Mouse (Mus musculus): ENCODE measurements at regions not wholly inside any gene's neighbourhood (a gene's known extent, or its start where the extent isn't known, plus 50 kb on each side); places are given as distances from the start of the nearest gene placed in this dataset.
"Not testable (repeated sequence)": the region's sequence is repeated elsewhere in the genome, so short reads cannot be mapped to it uniquely, and the experiment has no call there.

DNA sequence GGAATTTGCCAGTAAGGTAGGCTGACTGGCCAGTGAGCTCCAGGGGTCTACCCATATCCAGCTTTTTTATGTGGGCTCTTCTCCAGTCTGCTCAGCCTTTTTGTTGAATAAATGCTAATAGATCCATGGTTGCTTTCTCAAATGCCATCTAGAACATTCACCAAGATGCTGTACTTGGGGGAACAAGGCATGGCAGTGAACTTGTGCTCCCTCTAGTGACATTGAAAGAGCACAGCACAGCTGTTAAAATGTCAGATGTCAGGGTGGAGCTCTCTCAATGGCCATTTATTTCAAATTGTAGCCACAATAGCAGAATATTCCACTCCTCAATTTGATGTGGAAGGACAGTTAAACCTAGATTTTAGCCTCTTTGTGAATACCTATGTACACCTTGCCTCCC lies 86.3 kb downstream of the Kcnk1 start:
- Histone ChIP-seq H3K4me2 (no peak overlapping the region), H3K36me3 (ENCODE audit: poor library complexity, severe bottlenecking) (no peaks in the 10 kb centered on the region), H3K4me1 (no peaks in the 10 kb centered on the region), H3K9ac (no peak overlapping the region), H3K27me3 (no peaks in the 10 kb centered on the region), H3K4me3 (no peak overlapping the region), H3K9me3 (replicated peaks) (no peaks in the 10 kb centered on the region), H3K27ac (no peak overlapping the region)
- ATAC-seq: no peak

DNA sequence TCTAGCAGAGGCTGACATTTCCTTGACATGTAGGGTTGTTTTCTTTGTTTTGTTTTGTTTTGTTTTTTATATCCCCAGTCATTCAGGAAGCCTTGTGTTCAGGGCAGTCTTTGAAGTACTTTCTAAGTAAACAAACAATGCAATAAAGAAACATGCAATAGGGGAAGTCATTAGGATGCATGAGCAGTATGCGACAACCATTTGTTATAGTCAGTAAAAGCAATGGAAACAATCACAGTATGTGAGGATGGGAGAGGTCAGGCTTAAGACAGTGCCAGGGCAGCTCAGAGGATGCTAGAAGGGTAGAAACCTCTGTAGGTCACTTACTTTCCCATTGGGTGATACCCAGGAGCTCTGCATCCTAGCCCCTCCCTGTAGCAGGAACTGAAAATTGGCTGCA lies 87.9 kb downstream of the Kcnk1 start:
- no peaks in the 10 kb centered on the region for H3K9me3 ChIP-seq (replicated peaks)
- H3K27ac ChIP-seq: no peak overlapping the region
- H3K4me2 ChIP-seq: no peak overlapping the region
- H3K27me3 ChIP-seq: no peaks in the 10 kb centered on the region
- 71% methylated on average over 1 of the region's 1 CpGs for WGBS
- H3K9ac ChIP-seq: no peak overlapping the region
- no peaks in the 10 kb centered on the region for H3K4me1 ChIP-seq
- ATAC-seq: no peak
- no peak overlapping the region for H3K4me3 ChIP-seq
- no peaks in the 10 kb centered on the region for H3K36me3 ChIP-seq (ENCODE audit: poor library complexity, severe bottlenecking)

DNA sequence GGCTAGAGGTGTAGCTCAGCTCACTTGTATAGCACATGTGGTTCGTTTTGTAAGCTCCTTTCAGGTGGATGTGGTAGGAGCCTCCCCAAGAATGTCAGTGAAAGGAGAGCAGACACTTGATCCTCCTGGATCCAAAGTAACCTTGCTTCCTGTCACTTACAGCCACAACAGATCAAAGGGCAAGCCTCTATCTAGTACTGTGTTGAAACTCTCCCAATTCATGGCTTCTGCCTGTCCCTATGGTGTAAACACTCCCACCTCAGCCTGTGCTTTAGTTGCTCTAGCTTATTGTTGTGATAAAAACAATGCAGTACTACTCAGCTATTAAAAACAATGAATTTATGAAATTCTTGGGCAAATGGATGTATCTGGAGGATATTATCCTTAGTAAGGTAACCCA lies 95.8 kb downstream of the Kcnk1 start:
- WGBS: 74% methylated on average over 1 of the region's 1 CpGs
- Histone ChIP-seq H3K27ac (no peak overlapping the region), H3K4me1 (no peaks in the 10 kb centered on the region), H3K27me3 (no peaks in the 10 kb centered on the region), H3K9me3 (replicated peaks) (peaks cover 11% of the 10 kb centered on the region), H3K36me3 (ENCODE audit: poor library complexity, severe bottlenecking) (no peaks in the 10 kb centered on the region), H3K4me3 (no peak overlapping the region), H3K4me2 (no peak overlapping the region), H3K9ac (no peak overlapping the region)
- no peak for ATAC-seq

DNA sequence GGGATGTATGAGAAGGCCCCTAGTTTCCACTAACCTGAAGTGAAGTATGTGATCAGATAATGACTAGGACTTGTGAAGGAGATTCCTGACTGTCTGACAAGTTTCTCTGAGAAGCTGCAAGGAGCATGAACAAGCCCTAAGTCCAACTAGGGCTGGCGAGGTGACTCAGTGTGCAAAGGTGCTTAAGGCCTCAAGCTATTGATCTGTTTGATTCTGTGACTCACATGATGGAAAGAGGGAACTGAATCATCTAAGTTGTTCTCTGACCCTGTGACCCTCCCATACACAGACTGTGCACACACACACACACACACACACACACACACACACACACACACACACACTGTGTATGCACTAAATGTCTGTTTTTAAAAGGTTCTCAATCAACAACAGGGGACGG lies 99.0 kb downstream of the Kcnk1 start:
- Histone ChIP-seq H3K4me2 (no peak overlapping the region), H3K9me3 (replicated peaks) (peaks cover 7% of the 10 kb centered on the region), H3K9ac (no peak overlapping the region), H3K36me3 (ENCODE audit: poor library complexity, severe bottlenecking) (no peaks in the 10 kb centered on the region), H3K4me3 (no peak overlapping the region), H3K27ac (no peak overlapping the region), H3K27me3 (0 out of 2 replicates have a peak, but pooled peaks cover 3% of the 10 kb centered on the region), H3K4me1 (no peaks in the 10 kb centered on the region)
- ATAC-seq: no peak
- 66% methylated on average over 2 of the region's 2 CpGs for WGBS

DNA sequence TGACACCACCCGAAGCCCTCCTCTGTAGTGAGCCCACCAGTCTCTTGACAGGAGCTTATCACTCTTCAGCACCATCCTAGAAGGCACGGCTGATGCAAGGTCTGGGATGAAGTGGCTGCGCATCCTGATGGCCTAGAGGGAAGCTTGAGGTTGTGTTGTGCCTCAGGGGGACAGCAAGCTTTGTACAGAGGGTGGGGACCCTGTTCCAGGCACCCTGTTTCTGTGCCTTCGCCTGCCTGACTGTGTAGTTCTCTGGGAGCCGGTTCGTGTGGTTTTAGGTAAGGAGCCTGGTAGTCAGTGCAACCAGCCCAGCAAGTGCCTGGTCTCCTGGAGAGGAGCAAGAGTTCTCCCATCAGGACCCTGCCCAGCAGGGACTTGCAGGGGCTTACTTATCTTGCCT lies 101.1 kb downstream of the Kcnk1 start:
- Histone ChIP-seq H3K36me3 (ENCODE audit: poor library complexity, severe bottlenecking) (no peaks in the 10 kb centered on the region), H3K27ac (no peak overlapping the region), H3K4me2 (no peak overlapping the region), H3K4me3 (no peak overlapping the region), H3K27me3 (0 out of 2 replicates have a peak, but pooled peaks cover 3% of the 10 kb centered on the region), H3K9me3 (replicated peaks) (no peaks in the 10 kb centered on the region), H3K9ac (no peak overlapping the region), H3K4me1 (no peaks in the 10 kb centered on the region)
- 85% methylated on average over 6 of the region's 6 CpGs for WGBS
- no peak for ATAC-seq

DNA sequence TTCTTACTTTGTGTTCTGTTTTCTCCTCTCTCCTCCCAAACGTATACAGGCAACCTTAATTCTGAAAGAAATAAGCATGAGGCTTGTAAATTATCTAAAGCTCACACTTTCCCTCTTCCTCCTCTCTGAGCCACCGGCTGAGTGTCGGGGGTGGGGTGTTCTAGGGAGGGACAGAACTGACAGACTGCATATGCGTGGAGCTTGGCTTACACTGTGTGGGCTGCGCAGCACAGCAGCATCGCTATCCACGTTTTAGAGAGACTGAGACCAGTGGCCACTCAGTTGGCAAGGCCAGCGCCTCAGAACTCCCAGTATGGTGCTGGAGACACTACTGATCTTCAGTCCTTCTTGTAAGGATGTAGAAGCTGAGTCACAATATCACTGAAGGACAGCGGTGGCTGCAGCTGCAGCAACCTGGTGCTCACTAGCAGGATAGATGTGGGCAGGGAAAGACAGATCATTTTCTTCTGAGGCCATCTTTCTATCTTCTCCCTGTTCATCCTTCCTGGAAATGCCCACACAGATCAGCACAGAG lies 101.7 kb downstream of the Kcnk1 start:
- 73% methylated on average over 9 of the region's 9 CpGs for WGBS
- ATAC-seq: no peak
- Histone ChIP-seq H3K4me3 (no peak overlapping the region), H3K27me3 (0 out of 2 replicates have a peak, but pooled peaks cover 3% of the 10 kb centered on the region), H3K4me1 (no peaks in the 10 kb centered on the region), H3K9ac (no peak overlapping the region), H3K9me3 (replicated peaks) (no peaks in the 10 kb centered on the region), H3K27ac (no peak overlapping the region), H3K36me3 (ENCODE audit: poor library complexity, severe bottlenecking) (no peaks in the 10 kb centered on the region), H3K4me2 (no peak overlapping the region)

DNA sequence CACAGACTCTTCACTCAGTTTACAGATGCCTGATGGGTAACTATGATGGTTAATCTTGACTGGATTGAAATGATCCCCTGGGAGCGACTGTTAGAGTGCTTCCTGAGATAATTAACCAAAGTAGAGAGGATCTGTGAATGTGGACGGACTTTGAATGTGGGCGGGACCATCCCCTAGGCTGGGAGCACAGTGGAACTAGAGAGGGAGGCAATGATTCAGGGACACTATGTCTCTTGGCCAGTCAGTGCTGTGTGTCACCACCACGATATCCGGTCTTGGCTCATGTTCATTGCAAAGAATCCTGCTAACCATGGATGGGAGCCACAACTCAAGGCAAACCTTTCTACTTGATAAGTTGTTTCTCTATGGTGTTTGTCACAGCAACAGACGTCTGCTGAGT lies 103.9 kb downstream of the Kcnk1 start:
- 84% methylated on average over 6 of the region's 6 CpGs for WGBS
- no peak overlapping the region for H3K4me2 ChIP-seq
- no peaks in the 10 kb centered on the region for H3K36me3 ChIP-seq (ENCODE audit: poor library complexity, severe bottlenecking)
- no peaks in the 10 kb centered on the region for H3K9me3 ChIP-seq (replicated peaks)
- H3K4me3 ChIP-seq: no peak overlapping the region
- ATAC-seq: no peak
- H3K27ac ChIP-seq: no peak overlapping the region
- H3K9ac ChIP-seq: no peak overlapping the region
- no peaks in the 10 kb centered on the region for H3K4me1 ChIP-seq
- 0 out of 2 replicates have a peak, but pooled peaks cover 3% of the 10 kb centered on the region for H3K27me3 ChIP-seq

DNA sequence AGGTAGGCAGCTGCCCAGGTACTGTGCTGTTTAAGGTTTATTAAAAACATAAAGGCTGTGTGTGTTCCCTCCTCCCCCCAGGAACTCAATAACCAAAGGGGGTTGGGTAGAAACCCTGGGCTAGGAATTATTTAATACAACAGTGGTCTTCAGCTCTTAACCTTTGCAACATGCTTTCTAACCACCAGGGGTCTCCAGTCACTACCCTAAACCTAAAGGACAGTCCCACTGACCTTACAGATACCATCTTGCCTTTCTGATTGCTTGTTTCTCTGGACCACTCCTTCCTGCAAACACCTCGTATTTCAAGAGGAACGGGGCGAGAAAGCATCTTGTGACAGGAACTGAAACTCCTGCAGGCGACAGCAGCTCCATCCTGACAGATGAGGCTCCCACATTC lies 104.9 kb downstream of the Kcnk1 start:
- no peaks in the 10 kb centered on the region for H3K9me3 ChIP-seq (replicated peaks)
- H3K4me1 ChIP-seq: no peaks in the 10 kb centered on the region
- H3K36me3 ChIP-seq (ENCODE audit: poor library complexity, severe bottlenecking): no peaks in the 10 kb centered on the region
- H3K27me3 ChIP-seq: 0 out of 2 replicates have a peak, but pooled peaks cover 3% of the 10 kb centered on the region
- no peak for ATAC-seq
- no peak overlapping the region for H3K27ac ChIP-seq
- no peak overlapping the region for H3K9ac ChIP-seq
- H3K4me3 ChIP-seq: no peak overlapping the region
- H3K4me2 ChIP-seq: no peak overlapping the region
- 83% methylated on average over 4 of the region's 4 CpGs for WGBS

DNA sequence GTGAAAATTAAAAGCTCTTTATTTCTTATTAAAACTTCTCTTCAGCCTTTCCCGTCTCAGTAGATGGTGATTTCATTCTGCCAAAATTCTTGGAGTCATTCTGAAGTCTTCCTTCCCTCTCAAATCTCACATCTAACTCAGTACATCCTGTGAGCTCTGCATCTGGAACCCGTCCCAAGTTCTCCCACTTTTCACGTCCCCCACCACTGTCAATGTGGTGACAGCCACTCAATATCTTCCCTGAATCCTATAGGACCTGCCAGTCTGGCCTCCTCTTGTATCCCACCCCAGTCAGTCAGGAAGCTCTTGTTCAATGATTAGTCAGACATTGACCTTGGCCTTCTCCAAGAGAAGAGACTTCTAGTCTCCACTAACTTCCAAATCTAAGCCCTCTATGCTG lies 110.1 kb downstream of the Kcnk1 start:
- Histone ChIP-seq H3K36me3 (ENCODE audit: poor library complexity, severe bottlenecking) (no peaks in the 10 kb centered on the region), H3K4me1 (no peaks in the 10 kb centered on the region), H3K9ac (no peak overlapping the region), H3K4me2 (no peak overlapping the region), H3K4me3 (no peak overlapping the region), H3K27me3 (no peaks in the 10 kb centered on the region), H3K27ac (no peak overlapping the region), H3K9me3 (replicated peaks) (no peaks in the 10 kb centered on the region)
- WGBS: 86% methylated on average over 3 of the region's 3 CpGs
- no peak for ATAC-seq

DNA sequence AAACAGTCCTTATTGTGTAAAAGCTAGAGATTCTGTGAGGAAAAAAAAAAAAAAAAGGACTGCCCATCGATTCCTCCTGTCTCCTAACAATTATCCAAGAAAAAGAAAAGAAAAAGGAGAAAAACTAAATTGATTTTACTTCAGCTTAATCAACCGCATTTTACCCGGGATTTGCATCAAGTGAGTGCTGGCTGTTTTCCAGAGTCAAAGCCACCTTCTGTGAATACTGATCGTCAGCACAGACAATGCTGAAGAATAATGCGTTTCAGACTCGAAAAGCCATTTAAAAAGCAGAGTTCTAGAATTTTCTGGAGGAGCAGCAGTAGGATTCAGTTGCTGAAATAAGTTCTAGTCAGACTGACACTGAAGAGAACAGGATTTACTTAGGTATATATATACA lies 131.1 kb downstream of the Kcnk1 start:
- no peak overlapping the region for H3K4me2 ChIP-seq
- 24% methylated on average over 6 of the region's 6 CpGs for WGBS
- no peaks in the 10 kb centered on the region for H3K27me3 ChIP-seq

DNA sequence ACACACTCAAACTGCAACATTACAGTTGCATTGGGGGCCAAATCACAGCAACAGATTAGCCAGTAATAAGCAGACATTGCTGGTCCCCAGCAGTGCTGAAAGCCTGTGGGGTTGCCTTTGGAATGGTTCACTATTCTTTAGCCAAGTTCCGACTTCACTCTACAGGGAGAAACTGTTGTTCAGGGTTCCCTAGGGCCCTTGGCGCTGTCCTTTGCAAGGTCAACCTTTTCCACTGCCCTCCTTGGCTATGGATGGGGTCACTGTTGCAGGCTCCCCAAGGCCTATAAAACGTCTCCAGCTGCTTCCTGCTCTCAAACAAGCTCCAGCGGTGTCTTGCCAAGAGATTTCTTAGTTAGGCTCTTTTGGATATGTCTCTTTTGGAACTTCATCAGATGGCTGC lies 137.1 kb downstream of the Kcnk1 start:
- no peak overlapping the region for H3K4me2 ChIP-seq
- no peaks in the 10 kb centered on the region for H3K36me3 ChIP-seq (ENCODE audit: poor library complexity, severe bottlenecking)
- H3K4me1 ChIP-seq: no peaks in the 10 kb centered on the region
- H3K9ac ChIP-seq: no peak overlapping the region
- H3K9me3 ChIP-seq (replicated peaks): no peaks in the 10 kb centered on the region
- 79% methylated on average over 4 of the region's 4 CpGs for WGBS
- H3K27ac ChIP-seq: no peak overlapping the region
- no peak overlapping the region for H3K4me3 ChIP-seq
- 0 out of 2 replicates have a peak, but pooled peaks cover 7% of the 10 kb centered on the region for H3K27me3 ChIP-seq
- ATAC-seq: no peak

More for the DNA sequence above, 131.1 kb downstream of the Kcnk1 start:
- no peak overlapping the region for H3K9ac ChIP-seq
- no peak for ATAC-seq
- peaks cover 9% of the 10 kb centered on the region for H3K9me3 ChIP-seq (replicated peaks)
- no peaks in the 10 kb centered on the region for H3K36me3 ChIP-seq (ENCODE audit: poor library complexity, severe bottlenecking)
- H3K4me1 ChIP-seq: no peaks in the 10 kb centered on the region; the same call in 1 of the 2 replicates
- no peak overlapping the region for H3K4me3 ChIP-seq
- H3K27ac ChIP-seq: no peak overlapping the region

DNA sequence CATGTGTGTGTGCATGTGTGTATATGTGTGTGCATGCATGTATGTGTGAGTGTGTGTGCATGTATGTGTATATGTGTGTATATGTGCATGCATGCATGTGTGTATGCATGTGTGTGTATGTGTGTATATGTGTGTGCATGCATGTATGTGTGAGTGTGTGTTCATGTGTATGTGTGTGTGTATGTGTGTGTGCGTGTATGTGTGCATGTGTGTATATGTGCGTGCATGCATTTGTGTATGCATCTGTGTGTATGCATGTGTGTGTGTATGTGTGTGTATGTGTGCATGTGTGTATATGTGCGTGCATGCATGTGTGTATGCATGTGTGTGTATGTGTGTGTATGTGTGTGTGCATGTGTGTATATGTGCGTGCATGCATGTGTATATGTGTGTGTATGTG lies 137.9 kb downstream of the Kcnk1 start:
- not testable (repeated sequence) for H3K4me1 ChIP-seq; H3K4me2 ChIP-seq; ATAC-seq; H3K9ac ChIP-seq; H3K27ac ChIP-seq; H3K36me3 ChIP-seq (ENCODE audit: poor library complexity, severe bottlenecking); H3K4me3 ChIP-seq; H3K9me3 ChIP-seq (replicated peaks)
- peaks cover 13% of the 10 kb centered on the region for H3K27me3 ChIP-seq
- WGBS: 93% methylated on average over 4 of the region's 4 CpGs

DNA sequence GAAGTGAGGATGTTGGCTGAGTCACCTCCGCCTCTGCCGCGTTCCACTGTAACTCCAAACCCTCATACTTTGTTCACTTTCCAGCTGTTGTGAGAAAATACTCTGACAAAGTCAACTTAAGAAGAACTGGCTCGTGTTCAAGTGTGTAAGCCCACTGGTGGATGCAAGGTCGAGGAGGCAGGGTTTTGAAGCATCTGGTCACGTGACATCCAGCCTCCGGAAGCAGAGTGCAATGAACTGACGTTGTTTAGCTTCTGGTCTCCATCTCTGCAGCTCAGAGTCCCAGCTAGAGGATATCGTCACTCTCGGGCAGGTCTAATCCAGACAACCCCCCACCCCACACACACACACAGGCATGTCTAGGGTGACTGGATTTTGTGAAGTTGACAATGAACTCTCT lies 140.1 kb downstream of the Kcnk1 start:
- no peak overlapping the region for H3K4me2 ChIP-seq
- H3K4me1 ChIP-seq: peaks cover 11% of the 10 kb centered on the region
- no peaks in the 10 kb centered on the region for H3K9me3 ChIP-seq (replicated peaks)
- H3K27me3 ChIP-seq: peaks cover 35% of the 10 kb centered on the region
- no peak overlapping the region for H3K9ac ChIP-seq
- H3K36me3 ChIP-seq (ENCODE audit: poor library complexity, severe bottlenecking): no peaks in the 10 kb centered on the region
- 83% methylated on average over 10 of the region's 10 CpGs for WGBS
- ATAC-seq: no peak
- no peak overlapping the region for H3K4me3 ChIP-seq
- no peak overlapping the region for H3K27ac ChIP-seq
